Mouse (Mus musculus) thymus, adult 2 months (tissue): ENCODE measurements at regions not wholly inside any gene's neighbourhood (a gene's known extent, or its start where the extent isn't known, plus 50 kb on each side); places are given as distances from the start of the nearest gene placed in this dataset.

ENCODE experiments used
- CTCF ChIP-seq: fragments of 200-500 bp; IDR thresholded peaks from 2 replicates; pipeline ENCODE4 v1.5.1; 2012; ENCODE audit warnings: mild to moderate bottlenecking, control low read depth, low read length, moderate library complexity, borderline replicate concordance; ENCODE audit not compliant: control insufficient read depth, poor library complexity, insufficient read depth; ENCODE audit errors: extremely low read depth
- POLR2A ChIP-seq: fragments of 200-500 bp; IDR thresholded peaks from 2 replicates; pipeline ENCODE4 v1.6.1; 2012; ENCODE audit warnings: mild to moderate bottlenecking, low read length, control low read depth, moderate library complexity; ENCODE audit not compliant: control insufficient read depth, poor library complexity, insufficient read depth; ENCODE audit errors: extremely low read depth

DNA sequence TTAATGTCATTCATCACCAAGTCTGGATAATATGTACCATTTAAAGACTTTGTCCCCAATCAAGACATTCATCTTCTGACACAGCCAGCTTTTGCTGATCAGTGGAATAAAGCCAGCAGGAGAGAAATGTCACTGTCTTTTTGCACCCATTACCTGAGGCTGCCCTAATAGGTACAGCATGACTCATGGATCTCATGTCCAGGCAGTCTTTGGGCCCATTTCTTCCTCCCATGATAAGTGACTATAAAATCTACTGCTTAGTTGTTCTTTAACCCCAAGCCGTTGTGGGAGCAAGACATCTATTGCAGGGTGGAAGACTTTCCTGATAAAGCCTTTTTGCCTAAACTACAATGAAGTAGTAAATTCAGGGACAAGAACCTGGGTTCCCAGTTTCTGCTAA is 116.9 kb downstream of the Olfr721-ps1 start:
- TF ChIP-seq CTCF, result no peak
- TF ChIP-seq POLR2A, result no peak
